Mouse (Mus musculus) cerebral cortex, adult 2 months (tissue): ENCODE data around the gene Fam166a.

ENCODE experiments used
- WGBS: fragments of 180-500 bp; shearing (Covaris S2); methylation state at CpG from one replicate; pipeline ENCODE4 v1.1.7; 2018; 5-methylcytosine and 5-hydroxymethylcytosine counted together

Fam166a gene

DNA sequence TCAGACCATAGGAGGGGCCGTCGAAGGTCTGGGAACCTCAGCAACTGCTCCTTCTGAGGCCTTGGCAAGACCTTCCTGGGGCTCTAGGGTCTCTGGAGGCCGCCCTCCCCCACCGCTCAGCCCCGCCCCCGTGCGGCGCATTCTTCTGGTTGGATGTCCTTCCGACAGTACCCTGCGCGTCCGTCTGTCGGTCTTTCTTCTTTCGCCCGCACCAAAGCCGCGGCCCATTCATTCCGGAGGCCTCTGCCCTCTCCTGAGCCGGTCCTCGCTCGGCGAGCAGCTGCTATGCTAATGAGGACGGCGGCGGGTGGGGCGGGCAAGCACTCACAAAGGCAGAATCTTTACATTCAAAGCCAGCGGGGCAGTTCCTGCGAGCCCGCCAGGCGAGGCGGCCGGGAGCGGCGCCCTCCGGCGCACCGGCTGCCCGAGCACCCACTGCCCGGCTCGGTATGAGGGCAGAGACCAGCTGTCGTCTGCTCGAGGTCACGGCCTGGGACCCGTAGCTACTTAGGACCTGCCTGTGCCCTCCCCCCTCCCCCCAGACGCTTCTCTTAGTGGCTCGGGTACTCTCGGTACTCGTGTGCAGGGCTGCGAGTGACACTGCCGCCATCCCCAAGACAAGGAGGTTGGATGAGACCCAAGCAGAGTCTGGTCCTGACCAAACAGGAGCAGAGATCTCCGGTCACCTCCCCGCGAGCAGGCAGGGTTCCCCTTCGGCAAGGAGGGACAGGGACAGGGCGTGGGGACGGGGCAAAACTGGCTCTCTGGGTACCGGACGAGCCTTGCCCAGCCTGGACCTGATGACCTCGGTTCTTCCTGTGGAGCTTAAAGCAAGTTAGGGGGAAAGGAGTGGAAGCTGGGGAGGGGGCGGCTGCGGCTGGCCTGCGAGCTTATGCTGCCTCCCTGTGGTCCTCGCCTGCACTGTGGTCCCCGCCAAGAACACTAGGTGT, 32.6 kb upstream of the Fam166a start:
- WGBS = 5% methylated on average over 64 of the region's 64 CpGs

GRCm38 (mm10) chr2:25186575-25186930, 32.0 kb upstream of the Fam166a start:
- WGBS = 56% methylated on average over 5 of the region's 5 CpGs

GRCm38 (mm10) chr2:25187841-25188240, 30.7 kb upstream of the Fam166a start:
- WGBS = 87% methylated on average over 6 of the region's 6 CpGs

GRCm38 (mm10) chr2:25193330-25193770, 25.2 kb upstream of the Fam166a start:
- 3% methylated on average over 6 of the region's 6 CpGs for WGBS

DNA sequence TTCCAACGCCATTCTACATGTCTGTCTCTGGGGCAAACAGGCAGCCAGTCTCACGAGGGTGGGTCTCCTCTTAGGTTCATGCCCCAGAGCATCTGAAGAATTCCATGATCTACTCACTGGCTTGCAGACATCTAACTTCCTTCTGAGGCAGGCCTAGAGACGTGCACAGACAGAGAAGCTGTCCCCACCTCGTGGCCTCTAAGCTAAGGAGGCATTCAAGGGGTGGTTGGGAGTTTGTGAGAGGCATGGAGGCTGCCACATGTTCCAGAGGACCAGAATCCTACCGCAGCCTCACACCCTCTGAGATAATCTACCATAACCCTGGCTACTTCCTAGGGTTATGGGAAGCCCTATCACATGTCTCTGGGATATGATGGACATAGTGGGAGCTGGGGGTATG, 24.5 kb upstream of the Fam166a start:
- WGBS = 70% methylated on average over 5 of the region's 5 CpGs

GRCm38 (mm10) chr2:25194486-25195171, 23.9 kb upstream of the Fam166a start:
- 84% methylated on average over 17 of the region's 17 CpGs for WGBS

DNA sequence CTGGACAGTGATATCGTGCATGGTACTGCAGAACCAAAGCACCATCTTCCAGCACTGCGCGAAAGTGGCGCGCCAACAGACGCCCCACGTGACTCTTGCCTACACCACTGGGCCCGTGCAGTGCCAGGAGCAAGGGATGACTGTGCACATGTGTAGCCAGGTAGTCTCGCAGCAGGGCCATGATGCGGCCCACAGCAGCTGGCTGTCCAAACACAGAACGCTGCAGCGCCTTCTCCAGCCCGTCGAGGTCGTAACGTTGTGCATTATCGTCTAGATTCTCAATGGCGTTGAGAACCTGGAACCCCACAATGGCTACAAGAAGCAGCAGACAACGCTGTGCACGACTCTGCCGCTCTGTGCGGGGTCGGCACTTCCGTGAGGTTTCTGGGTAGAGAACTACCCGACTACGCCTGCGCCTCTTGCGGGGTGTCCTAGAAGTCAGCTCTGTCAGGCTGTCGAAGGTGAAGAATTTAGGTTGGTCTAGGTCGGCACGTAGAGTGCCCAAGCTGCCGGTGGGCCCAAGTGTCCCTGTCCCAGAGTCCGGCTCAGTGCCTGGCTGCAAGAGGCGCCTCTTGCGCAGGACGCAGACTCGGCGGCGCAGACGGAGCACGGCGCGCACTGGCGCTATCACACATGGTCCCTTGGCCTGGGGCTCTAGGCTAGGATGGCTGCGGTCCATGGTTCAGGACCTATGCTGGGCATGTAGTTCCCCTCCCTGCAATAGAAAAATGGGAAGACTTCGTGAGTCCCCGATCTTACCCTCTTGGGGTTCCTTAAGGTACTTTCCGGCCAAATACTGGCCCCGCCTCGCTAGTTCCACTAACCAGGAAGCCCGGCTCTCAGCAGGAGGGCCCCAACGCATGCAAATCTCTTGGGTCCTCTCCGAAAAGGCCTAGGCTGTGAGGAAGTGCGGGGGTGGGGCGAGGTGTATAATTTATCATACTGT, 23.1 kb upstream of the Fam166a start:
- WGBS = 52% methylated on average over 55 of the region's 55 CpGs

- WGBS = 49% methylated on average over 8 of the region's 8 CpGs
Observed at GRCm38 (mm10) chr2:25196172-25196954, 22.2 kb upstream of the Fam166a start, which contains the start of gene Tor4a. Gene Tor4a, minus strand, starts transcription at chr2:25196886.

GRCm38 (mm10) chr2:25197191-25197590, 21.4 kb upstream of the Fam166a start:
- WGBS = 46% methylated on average over 2 of the region's 2 CpGs

GRCm38 (mm10) chr2:25200631-25201030, 17.9 kb upstream of the Fam166a start:
- WGBS = 91% methylated on average over 2 of the region's 2 CpGs

DNA sequence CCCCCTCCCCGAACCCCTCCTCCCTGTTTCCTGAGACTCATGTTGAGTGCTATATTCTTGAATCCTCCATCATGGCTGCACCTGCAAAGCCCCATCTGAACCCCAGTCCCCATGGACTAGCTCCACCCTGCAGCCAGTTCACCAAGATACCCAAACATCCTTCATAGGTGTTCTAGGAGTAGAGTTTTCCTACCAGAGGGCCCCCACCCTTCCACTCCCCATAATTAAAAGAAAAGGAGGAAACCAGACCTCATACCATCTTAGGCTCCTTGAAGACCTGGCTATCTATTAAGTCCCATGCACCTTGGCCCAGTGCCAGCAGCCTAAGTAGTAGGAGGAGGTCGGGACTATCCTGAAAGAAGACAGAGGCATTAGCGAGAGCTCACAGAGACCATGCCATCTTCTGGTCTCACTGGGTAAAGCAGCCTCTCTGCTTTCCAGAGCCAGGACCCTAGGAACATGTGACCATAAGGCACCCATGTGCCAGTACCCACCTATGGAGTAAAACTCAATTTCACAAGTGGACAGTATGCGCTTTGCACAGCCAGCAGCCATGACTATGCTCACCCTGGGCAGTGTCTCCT, 14.8 kb upstream of the Fam166a start:
- 53% methylated on average over 4 of the region's 4 CpGs for WGBS

DNA sequence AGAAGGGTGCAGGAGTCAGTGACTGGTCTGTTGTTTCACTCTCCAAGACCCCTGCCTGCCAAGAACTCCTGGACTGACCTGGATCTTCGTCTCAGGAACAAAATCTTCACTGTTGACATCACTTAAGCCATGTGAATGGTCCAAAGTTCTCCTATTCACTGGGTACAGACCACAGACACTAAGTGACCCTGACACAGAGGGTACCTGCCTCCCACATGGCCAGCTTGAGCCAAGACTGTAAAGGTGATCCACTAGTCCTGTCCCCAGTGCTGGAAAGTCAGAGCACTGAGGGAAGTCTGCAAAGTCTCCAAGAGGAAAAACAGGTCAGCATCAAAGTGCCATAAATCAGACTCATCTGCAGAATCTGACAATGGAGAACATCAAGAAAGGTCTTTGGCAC, 11.0 kb upstream of the Fam166a start:
- 77% methylated on average over 1 of the region's 1 CpGs for WGBS

- under 1% methylated on average over 24 of the region's 24 CpGs for WGBS
Observed at GRCm38 (mm10) chr2:25210686-25211085, 7.9 kb upstream of the Fam166a start.

DNA sequence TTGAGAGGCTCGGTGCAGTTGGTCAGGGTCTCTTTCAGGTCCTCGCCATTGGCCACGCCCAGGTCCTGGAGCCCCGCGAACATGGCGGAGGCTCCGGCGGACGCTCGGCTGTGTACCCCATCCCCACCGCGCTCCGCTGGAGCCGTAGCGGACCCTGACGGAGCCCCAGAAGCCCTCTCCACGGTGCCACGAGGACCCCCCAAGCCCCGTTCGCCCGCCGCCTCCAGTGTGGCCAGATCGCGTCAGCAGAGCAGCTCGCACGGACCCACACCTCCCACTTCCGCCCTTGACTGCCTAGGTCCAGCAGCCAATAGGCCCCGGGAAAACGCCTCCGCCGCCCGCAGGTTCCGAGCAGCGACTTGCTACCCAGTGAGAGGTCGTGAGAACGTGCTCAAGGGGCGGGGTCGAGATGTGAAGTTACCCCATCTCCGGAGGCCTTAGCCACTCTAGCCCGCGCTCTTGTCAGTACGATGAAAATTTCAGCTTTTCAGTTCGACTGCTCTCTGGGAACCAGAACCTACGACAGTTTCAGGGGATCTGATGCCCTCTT, 7.3 kb upstream of the Fam166a start, which contains the start of gene Nelfb:
Nelfb (minus strand) TSS at position 369 of the 550 bp plus-strand sequence.
- WGBS = under 1% methylated on average over 44 of the region's 44 CpGs

GRCm38 (mm10) chr2:25213266-25213865, 5.2 kb upstream of the Fam166a start:
- 75% methylated on average over 23 of the region's 23 CpGs for WGBS

DNA sequence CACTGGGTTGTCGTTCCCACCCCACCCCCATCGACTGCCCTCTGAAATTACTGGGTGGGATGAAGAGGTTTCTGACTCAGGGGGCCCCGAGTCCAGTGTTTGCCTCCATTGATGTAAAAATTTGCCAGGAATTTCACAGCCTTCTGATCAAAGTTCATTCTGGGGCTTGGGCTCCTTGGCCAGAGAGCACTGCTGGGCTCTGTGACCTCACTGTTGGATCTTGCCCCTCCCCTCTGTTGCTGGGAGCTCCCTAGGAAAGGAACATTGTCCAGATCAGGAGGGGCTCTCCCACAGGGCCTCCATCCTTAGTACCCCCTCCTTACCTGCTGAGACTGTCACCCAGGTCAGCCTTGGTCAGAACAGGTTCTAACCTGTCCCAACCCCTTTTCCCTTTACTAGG, 4.1 kb upstream of the Fam166a start, which contains the start of gene Stpg3:
Stpg3 (minus strand) TSS at position 194 of the 400 bp plus-strand sequence.
- 76% methylated on average over 3 of the region's 3 CpGs for WGBS

DNA sequence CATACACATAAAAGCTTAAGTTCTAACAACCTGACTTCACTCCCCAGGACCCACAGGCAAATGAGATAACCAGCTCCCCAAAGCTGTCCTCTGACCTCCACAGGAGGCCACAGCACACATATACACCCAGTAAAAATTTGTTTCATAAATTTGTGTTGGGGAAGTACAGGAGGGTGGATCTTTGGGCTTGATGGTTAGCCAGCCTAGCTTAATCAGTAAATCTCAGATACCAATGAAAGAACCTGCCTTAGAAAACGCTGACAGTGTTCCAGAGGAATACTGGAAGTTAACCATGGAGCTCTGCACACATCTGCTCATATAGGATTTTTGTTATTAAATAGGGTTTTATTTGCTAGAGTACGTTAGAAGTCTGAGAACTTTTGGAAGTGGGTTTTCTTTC, 879 bp upstream of the Fam166a start:
- 77% methylated on average over 2 of the region's 2 CpGs for WGBS

GRCm38 (mm10) chr2:25221331-25221772, 2.8 kb downstream of the Fam166a start:
- 77% methylated on average over 5 of the region's 5 CpGs for WGBS

- WGBS = 2% methylated on average over 53 of the region's 53 CpGs
Observed at GRCm38 (mm10) chr2:25223681-25224491, 5.3 kb downstream of the Fam166a start.
